Mouse (Mus musculus) kidney, adult 18-20 months (tissue): ENCODE measurements around the gene Pam.

ENCODE experiments used
- DNase-seq: peaks from one replicate; pipeline ENCODE4 v3.0.0; 2021

Pam gene

DNA sequence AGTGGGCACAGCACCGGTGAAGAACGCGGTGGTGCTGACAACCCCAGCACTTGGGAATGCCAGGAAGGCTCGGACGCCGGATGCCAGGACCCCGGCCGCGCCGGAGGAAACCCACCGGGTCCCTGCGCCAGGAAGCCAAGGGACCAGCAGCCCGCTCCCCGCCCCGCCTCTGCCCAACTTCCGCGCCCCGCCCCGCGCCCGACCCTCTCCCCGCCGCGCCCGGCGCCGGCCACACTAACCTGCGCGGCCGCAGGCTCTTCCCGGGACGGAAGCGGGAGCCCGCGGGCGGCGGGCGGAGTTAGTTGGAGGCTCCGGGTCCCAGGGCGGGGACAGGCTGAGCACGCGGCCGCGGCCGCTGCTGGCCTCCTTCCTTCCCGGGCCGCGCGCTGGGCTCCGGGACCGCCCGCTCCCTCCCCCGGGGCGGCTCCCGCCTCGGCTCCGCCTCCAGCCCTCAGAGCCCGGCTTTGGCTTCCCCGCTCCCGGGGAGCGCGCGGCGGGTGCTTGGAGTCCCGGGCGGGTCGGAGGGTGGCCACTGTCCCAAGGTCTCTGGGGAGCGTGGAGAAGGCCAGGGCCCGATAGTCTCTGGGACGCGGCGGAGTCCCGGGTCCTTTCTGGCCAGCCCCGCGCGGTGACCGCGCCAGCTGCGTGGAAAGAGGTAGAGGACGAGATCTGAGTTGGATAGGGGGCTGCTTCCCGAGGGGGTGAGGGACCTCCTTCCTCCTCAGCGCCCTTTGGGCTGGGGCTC is at the start of gene Pam:
TSS of gene Pam (minus strand) at position 401 of the 745 bp plus-strand sequence.
- peak; percentile 90 for DNase-seq

DNA sequence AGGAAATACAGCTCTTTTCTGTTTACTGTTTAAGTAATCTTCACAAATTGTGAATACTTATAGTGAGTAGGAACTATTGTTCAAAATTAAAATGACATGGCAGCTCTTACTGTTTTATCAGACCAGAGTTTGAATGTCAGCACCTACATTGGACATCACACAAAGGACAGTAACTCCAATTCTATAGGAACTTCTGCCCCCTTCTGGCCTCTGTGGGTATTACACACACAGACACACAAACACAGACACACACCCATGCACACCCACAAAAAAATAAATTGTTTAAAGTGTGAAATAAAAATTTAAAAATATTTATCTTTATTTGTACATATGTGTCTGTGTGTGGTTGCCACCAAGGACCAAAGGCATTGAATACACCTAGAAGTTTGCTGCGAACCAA is 49.4 kb upstream of the Pam start:
- DNase-seq, result no peak

DNA sequence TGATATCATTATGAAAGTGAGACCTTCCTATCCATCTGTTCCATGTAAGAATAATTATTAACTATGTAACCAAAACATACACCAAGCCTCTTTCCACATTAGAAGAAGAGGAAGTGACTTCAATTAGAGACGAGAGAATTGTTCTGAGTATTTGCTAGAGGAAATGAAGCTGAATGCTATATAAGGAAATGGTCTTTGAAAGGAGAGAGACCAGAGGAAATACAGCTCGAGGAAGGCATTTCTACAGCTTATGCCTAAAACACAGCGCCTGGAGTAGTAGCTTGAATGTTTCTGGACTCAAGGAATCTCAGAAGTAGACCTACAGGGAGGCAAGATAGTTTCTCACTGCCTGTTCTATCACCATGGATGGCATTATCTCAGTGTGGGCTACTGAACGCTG is 35.8 kb upstream of the Pam start:
- no peak for DNase-seq

DNA sequence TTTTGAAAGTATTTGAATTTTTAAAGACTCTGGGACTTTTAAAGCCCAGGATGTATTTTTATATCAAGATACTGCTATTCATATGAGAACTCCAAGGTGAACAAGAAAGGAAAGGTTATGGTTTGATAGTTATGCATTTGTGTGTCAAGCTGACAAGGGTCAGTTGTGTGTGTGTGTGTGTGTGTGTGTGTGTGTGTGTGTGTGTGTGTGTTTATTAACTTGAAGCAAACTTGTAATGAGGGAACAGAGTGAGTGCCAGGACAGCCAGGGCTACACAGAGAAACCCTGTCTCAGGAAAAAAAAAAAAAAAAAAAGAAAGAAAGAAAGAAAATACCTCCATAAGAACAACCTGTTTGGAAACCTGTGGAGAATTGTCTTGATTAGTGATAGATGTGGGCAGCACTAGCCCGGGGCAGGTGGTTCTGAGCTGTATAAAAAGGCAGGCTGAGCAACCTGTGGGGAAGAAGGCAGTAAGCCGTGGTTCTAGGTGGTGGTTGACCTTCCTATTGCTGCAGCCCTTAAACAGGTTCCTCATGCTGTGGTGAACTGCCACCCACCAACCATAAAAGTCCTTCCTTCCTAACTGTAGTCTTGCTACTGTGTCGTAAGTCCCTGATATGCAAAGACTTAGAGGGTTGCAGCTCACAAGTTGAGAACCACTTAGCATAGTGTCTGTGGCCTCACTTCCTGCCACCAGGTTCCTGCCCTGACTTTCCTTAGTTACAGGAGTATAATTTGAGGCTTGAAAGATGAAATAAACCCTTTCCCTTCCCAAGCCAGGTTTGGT is 34.3 kb upstream of the Pam start:
- DNase-seq, result no peak

DNA sequence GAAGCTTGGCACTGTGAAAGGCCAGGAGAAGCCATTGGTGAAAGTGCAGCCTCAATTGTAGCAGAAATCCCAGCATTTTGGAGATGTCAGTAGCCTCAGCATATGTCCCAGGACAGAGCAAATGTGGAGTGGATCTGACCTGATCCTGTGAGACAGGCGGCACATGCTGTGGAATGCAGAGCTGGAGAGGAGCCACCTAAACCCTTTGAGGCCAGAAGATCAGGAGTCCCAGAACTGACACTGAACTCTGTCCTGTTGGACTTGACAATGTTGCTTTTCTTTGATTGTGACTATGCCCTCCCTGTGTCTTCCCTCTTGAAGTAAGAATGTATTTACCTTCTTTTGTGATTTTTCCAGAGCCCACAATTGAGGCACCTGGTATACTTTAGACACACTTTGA is 33.7 kb upstream of the Pam start:
- DNase-seq, result peak; percentile 57

DNA sequence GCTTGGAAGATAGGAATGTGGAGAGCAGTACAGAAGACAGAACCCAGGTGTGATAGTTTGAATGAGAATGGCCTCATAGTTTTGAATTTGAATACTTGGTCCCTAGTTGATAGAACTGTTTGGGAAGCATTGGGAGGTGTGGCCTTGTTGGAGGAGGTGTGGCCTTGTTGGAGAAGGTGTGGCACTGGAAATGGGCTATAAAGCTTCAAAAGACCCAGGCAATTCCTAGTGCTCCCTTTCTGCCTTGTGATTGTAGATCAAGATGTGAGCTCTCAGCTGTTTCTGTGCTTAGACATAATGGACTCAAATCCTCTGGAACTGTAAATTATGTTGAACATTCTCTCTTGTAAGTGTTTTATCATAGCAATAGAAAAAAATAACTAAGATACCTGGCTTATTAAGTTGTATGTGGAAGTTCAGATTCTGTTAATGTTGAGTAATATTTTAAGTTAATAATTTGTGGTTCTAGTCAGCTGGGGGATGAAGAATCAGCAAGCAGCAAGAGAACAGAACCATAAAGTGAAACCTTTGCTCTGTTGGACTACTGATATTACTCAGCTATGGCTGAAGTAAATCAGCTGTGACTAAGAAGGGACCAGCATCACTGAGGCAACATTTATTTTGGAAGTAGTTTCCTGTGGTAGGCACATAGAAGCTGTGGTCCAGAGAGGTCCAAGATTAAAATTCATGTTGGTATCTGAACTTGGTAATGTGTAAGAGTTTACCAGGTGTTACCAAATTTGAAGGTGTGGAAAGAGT is 33.1 kb upstream of the Pam start:
- no peak for DNase-seq

DNA sequence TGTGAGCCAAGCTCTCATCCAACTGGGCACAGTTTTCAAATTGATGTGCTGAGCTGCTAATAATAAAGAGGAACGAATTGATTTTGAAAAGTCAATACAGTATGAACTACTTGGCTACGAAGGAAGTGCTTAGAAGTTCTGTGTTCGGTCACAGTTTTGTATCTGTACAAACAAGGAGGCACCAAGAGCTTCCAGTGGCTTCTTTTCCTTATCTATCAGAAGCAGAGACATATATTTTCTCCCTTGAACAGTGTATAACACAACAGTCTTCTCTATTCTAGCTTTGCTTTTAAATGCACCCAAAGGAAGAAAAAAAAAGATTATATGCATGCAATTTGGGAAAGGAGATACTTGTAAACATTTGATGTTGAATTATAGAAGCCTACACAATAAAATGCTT is 30.8 kb upstream of the Pam start:
- no peak for DNase-seq

DNA sequence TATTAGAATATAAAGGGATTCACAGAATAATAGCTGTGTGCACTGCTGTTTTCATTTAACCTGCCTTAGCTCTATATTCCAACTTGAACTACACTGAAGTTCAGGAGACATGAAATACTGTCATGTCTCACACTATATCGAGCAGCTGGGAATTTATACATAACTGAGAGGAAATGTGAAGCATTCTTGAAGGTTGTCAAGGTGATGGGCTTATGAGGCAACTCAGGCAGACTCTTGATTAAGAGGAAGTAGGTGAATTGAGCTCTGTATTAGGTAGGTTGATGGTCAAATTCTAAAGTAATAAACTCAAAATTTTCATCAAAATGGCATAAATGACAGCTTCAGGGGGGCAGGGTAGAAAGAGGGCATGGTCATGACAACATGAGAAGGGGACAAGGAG is 29.3 kb upstream of the Pam start:
- DNase-seq, result no peak

DNA sequence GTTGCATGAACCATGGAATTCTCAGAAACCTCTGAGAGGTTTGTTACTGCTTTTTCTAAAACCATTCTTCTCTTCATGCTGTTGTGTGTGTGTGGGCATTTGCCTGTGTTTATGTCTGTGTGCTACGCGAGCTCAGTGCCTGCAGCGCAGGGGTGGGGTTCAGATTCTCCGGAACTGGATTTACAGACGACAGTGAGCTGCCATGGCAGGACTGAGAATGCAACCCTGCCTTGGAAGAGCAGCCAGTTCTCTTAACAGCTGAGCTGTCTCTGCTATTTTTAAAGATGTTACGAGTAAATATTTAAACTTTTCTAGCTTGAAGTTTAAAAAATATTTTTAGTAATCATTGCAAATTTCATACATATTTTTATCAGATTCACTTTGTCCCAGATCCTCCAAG is 24.1 kb upstream of the Pam start:
- no peak for DNase-seq

DNA sequence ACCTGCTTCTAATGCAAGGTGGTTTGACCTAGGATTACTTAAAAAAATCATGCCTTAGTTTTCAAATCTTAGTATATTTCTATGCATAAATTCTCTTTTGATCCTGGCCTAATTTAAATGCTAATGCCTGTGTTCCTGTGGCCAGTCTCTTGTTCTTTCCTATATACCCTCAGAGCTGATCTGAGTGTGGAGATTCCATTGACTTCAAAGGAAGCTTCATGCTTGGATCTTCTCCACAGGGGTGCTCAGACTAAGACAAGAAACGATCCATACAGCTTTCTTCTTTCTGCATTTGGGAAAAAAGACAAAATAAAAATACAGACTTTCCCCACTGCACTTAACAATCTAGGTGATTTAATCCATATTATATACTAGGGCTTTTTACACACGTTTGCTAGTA is 12.2 kb upstream of the Pam start:
- no peak for DNase-seq

DNA sequence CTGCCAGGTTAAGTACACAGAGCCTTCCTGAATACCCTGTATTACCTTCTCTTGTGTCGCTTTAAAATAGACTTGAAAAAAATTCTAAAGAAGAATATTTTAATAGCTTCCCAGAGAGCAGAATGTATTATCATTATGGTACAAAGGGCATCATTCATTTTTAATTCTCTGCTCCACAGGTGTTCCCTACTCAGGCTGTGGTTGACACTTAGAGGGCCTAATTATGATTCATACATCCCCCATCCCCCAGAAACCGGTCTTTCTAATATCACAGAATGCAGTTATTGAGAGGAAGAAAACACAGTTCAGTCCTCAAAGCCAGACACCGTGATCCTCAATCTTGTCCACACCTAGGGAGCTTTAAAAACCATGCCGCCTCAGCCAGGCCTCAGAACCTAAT is 4.0 kb upstream of the Pam start:
- no peak for DNase-seq

DNA sequence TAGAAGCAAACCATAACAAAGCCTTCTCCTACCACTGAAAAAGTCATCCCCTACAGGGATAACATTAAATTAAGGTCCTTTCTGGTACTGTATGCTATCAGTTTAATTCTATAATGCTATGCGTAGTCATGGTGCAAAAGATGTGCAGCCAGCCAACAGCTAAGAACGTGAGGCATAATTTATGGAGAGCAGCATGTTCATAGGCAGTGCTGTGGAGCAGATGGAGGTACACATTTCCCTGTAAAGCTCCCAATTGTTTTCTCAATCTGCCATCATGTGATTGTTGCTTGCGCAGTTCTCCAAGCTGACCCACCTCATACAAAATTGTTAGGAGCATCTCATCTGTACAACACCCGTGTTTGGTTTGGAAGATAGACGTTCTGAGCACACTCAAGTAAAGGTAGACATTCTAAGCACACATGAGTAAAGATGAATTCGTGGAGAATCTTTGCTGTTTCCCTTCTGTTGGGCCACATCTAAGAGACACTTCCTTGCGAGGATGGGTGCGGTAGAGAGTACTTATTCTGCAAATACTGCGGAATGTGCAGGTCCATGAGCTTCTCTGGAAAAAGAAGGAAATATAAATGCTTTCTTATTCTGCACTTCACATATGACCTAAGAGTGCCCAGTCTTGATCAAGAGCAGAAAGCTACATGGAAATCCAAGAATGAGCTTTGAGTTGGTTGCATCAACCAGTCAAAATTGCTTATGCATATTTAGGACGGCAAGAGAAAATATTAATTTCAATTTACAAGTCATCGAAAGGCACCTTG is 2.7 kb upstream of the Pam start:
- no peak for DNase-seq

DNA sequence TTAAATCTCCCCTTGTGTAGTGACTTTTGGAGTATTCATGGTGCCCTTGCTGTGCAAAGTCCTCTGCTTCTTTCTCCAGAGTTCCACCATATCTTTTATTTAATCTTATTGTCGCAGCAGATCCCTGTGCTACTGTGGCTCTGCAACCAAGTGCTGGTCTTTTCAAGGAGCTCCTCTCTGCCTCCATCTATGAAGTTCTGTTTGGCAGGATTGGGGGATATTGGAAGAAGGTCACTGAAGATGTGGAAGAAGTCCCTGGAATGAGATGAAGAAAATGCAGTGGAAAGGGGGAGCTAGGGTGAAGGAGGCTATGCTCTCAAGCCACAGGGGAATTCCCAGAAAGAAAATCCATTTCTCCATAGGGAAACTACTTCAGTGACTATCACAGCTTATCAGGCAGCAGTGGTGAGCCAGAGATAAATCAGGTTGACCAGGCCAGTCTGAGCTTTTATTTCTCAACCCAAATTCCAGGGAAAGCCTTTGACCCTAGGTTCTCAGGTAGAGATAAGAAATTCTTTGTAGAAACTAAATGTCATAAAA is 1.0 kb upstream of the Pam start:
- DNase-seq, result no peak

DNA sequence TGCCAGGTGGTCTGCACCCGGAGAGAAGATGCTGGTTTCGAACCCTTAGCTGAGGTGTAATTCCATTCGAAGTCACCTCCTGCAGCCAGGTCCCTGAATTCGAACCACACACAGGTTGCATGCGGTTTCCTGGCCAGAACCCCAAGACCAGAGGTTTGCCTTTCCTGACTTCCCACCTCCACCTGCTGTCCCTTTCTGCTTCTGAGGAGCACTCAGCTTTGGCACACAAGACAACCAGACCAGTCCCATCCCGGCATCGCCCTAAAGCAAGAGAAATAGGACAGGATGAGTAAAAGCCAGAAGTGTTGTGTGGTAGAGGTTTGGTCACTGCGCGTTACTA is 515 bp upstream of the Pam start:
- no peak for DNase-seq

DNA sequence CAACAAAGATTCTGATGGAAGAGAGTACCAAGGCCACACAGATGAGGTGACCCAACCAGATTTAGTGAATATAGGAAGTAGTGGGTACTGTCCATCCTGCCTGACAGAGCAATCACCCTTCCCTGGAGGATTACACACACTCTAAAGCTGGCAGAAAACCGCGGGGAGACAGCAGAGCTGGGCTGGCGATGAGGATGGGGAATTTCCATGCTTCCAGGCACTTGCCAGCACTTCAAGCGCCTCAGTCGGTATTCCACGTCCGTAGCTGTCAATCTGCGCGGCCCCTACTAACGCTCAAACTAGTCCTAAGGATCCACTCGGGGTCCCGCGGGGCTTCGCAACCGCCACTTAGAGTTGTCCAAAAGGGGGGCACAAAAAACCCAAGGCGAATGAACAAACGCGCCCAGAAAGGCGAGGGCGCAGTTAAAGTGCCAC is 618 bp downstream of the Pam start:
- no peak for DNase-seq

DNA sequence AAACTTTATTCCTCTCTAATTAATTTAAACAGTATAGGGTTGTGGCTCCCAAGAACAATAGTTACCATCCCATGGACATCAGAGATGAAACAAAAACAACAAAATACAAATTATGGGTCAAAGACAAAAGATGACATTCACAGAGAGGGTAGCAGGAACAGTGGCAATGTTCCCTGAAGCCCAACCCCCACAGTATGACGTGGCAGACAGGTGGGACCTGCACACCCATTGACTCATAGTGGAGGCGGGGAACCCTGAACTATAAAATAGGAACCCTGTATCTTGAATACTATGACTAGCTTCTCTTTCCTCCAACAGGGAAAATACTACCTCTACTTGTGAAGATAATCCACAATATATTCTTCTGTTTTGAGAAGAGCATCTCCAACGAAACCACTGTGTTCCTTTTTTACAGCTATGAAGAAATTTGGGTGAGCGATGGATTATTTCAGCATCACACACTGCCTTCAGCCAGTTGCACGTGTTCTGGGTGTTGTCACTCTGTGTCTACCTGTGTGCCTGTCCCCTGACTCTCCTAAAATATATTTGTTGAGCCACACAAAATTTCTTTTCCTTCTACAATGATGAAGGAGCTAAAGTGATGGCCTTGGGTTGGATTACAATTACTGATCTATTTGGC is 6.0 kb downstream of the Pam start:
- DNase-seq, result no peak

DNA sequence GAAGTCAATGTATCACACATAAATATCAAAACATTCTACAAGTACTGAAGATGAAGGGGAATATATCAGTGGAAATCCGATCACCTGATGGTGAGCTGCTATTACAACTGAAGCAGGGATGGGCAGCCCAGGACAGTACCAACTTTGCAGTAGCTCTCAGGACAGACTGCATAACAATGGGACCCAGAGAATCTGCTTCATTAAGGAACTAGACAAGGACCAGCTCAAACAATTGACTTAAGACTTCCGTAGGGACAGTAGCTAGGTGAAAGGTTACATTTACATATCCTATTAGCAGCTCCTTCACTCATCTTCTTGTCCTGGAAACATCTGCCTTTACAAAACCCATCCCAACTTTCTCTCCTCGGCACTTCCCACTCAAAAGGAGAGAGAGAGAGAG is 9.0 kb downstream of the Pam start:
- no peak for DNase-seq

DNA sequence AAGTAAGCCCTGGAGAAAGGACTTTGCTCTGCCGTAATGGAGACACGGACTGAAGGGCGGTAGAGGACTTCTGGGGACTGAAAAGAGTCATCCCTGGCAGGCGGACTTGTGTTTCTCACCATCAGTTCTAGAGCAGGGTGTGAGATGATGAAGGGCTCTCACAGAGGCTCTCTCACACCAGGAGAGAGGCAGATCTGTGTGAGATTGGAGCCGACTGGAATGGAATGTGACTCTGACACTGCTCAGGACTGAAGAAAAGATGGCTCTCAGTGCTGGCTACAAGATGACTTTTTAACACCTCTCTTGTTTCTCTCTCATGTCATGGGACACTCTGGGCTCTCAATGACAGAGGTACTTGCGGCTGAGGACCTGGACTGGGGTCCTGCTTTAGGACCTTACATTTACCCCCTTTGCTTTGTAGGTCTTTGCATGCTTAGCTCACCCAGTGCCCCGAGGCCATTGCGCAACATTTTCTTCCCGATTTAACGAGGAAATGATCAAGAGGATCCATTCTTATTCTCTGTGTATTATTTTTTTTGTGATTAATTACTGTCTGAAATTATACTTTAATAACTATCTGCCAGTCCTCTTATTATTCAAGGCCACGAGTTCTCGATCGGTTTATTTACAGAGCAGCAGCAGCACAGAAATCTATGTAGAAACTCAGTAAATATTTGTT is 10.7 kb downstream of the Pam start:
- DNase-seq, result no peak

DNA sequence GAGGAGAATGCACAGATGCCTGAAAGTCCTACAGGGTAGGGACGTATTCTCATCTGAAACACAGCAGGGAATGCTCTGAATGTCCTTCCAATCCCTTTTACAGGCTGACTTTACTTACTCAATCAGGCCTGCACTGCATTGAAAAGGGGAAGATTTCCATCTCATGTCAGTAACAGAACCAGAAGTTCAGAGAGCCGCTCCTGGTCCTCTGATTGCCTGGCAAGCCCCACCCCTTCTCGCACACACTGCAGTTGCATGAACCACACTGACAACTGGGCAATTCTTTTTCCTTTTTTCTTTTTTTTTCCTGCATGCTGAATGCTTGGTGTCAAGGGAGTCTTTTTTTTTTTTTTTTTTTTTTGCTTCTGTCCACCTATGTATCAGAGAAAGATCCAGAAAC is 11.9 kb downstream of the Pam start:
- DNase-seq, result no peak

DNA sequence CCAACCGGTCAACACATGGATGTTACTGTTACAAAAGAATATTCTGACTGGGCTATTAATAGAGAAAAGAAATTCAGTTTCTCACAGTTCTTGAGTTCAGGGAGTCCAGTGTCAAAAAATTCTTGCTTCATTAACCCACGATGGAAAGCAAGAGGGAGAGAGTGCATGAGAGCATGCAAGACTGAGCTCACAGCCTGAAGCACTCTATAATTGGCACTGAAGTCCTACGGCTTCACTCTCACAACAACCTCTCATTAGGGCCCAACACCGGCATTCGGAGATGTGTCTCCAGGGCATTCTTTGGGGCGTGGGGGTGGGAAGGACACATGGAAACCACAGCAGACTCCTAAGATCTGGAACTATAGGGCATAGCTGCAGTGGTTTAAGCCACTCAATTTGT is 12.5 kb downstream of the Pam start:
- DNase-seq, result no peak

DNA sequence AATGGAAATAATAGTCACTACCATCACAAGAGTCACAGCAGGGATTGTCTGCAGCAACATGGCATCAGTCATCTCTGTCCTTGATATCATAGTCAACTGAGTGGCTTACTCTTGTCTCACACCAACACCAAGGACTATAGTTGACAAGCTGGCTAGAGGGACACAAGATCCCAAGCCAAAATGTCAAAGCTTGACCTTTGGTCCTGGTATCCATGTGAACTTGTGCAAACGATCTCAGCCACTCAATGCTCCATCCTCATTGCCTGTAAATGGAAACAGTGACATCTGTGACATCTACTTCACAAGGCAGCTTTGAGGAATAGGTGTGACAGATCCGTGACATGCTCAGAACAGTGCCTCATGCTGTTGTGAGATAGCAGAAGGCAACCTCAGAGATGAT is 15.0 kb downstream of the Pam start:
- no peak for DNase-seq

DNA sequence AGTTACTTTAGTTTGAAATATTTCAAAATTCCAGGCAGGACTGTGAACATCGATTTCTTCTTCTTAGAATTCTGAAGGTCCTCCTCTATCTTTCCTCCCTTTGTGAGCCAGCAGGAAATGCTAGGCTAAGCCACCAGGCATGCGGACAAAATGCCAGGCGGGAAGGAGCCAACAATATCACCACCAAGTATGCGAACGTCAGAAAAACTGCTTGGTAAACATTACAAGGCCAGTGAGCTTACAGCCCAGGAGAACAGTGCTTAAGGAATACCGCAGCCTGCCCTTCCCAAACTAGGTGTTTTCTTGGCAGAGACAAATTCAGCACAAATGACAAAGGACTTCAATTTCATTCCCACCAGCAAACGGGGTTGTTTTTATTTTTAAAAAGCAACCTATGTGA is 15.8 kb downstream of the Pam start:
- DNase-seq, result no peak
